Mouse (Mus musculus): ENCODE data around the gene Phf21a.
"Not testable (repeated sequence)": the region's sequence is repeated elsewhere in the genome, so short reads cannot be mapped to it uniquely, and the experiment has no call there.

Gene Phf21a

GRCm38 (mm10) chr2:92386821-92387570 is 294.1 kb downstream of the Phf21a start:
- DNase-seq = no peak

- DNase-seq = no peak
Measured at GRCm38 (mm10) chr2:92387646-92388045, 294.7 kb downstream of the Phf21a start.

GRCm38 (mm10) chr2:92388081-92388517 is 295.2 kb downstream of the Phf21a start:
- DNase-seq = no peak

GRCm38 (mm10) chr2:92388891-92389641 is 296.1 kb downstream of the Phf21a start:
- peak; percentile 93 for DNase-seq

GRCm38 (mm10) chr2:92389645-92390044 is 296.7 kb downstream of the Phf21a start:
- no peak for DNase-seq

GRCm38 (mm10) chr2:92390206-92390930 is 297.5 kb downstream of the Phf21a start:
- peak; percentile 58 for DNase-seq

- DNase-seq = no peak
Measured at GRCm38 (mm10) chr2:92391116-92391515, 298.2 kb downstream of the Phf21a start.

- no peak for DNase-seq
Measured at GRCm38 (mm10) chr2:92391703-92392317, 298.9 kb downstream of the Phf21a start.

GRCm38 (mm10) chr2:92392318-92393264 is 299.7 kb downstream of the Phf21a start:
- no peak for DNase-seq

GRCm38 (mm10) chr2:92395535-92395934 is 302.6 kb downstream of the Phf21a start:
- no peak for DNase-seq

GRCm38 (mm10) chr2:92397436-92397835 is 304.5 kb downstream of the Phf21a start:
- DNase-seq = no peak

- DNase-seq = not testable (repeated sequence)
Measured at GRCm38 (mm10) chr2:92399877-92400276, 307.0 kb downstream of the Phf21a start.

- DNase-seq = no peak
Measured at GRCm38 (mm10) chr2:92400682-92401081, 307.8 kb downstream of the Phf21a start.

GRCm38 (mm10) chr2:92401091-92401561 is 308.2 kb downstream of the Phf21a start, which contains the start of gene Mapk8ip1:
Mapk8ip1 (minus strand) TSS chr2:92401263.
- peak; percentile 13 for DNase-seq

- no peak for DNase-seq
Measured at GRCm38 (mm10) chr2:92402591-92403326, 309.8 kb downstream of the Phf21a start.

GRCm38 (mm10) chr2:92403776-92404319 is 310.9 kb downstream of the Phf21a start:
- no peak for DNase-seq

GRCm38 (mm10) chr2:92404737-92405136 is 311.8 kb downstream of the Phf21a start:
- DNase-seq = no peak

GRCm38 (mm10) chr2:92405687-92406086 is 312.8 kb downstream of the Phf21a start:
- no peak for DNase-seq

GRCm38 (mm10) chr2:92408309-92409045 is 315.6 kb downstream of the Phf21a start:
- DNase-seq = no peak

- no peak for DNase-seq
Measured at GRCm38 (mm10) chr2:92411705-92412104, 318.8 kb downstream of the Phf21a start.
